Mouse (Mus musculus): ENCODE results near the gene Mt2. TPM values are rescaled to one million over a fixed set of nuclear protein-coding genes. Genes with fewer than 3 reads are reported as not detected.
A peak's percentile ranks its signal among the peaks of the same experiment; 100 is the strongest.

Mt2 gene
- total RNA-seq, 2 experiments from 2014 or later = 87.9 to 112 TPM

DNA sequence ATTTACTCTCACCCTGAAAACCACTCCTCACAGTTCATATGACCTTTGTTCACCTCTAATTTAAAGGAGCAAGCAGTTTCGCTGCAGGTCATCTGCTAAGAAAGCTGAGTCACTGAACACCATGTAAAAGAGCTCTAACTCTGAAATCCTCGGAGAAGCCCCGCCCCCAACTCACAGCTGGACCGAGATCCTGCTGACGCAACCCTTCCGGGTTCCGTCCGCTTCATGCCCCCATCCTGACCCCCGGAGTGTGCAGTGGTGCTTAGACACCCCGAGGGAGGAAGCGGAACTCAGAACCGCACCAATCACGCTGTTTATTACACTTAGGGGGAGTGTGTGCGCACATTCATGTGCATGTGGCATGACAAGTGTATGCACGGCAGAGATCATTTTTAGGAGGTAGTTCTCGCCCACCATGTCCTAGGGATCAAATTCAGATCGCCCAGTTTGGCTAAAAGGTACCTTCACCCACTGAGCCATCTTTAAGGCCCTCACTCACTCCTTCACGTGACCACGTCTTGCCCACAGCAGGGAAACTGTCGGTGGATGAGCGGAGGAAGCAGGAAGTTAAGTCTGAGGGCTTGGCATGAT is 18.7 kb downstream of the Mt2 start:
- peak; percentile 41 to 57 for DNase-seq

DNA sequence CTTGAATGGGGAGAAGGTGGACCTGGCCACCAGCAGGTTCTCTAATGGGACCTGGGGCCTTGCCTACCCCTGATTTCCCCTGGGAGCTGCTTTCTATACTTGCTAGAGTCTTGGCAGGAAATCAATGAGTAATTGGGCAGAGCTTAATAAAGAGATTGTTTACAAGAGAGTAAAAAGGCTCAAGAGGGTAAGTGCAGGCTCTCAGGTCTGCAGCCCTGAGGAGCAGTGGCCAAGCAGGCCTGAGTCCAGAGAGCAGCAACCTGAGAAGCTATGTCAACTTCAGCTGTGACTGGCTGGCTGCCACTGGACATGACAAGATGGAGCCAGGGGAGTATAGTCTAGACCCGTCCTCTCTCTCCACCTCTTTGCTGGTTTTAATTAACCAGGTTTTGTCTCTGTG is 20.5 kb downstream of the Mt2 start:
- no peak for DNase-seq
- intact Hi-C loops (cut with DNase I) = no loop called here

More for the DNA sequence above, 18.7 kb downstream of the Mt2 start:
- intact Hi-C loops (cut with DNase I) = no loop called here

DNA sequence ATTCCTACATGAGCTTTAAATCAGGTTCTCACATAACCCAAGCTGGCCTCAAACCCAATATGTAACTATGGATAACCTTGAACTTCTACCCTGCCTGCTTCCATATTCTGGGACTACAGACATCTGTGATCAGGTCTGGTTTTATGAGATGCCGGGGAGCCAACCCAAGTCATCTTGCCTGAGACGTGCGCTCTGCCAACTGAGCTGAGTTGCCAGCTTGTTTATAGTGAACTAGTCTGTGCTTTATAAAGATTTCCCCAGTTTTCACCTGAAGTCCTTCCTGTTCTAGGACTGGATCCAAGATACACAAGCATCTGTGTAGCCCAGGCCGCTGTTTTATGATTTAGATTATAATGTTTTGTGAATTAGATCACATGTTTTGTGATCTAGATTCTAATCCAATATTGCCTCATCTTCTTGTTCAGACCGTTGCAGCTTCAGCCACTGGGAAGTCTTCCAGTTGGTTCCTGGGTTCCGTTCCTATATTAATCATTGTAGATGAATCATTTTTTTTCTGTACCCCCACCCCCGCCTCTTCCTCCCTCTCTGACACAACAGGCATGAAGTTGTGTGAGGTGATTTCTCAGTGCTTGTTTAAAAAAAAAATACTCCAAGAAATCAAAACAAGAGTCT is 22.2 kb downstream of the Mt2 start:
- intact Hi-C loops (cut with DNase I) = no loop called here
- no peak for DNase-seq

DNA sequence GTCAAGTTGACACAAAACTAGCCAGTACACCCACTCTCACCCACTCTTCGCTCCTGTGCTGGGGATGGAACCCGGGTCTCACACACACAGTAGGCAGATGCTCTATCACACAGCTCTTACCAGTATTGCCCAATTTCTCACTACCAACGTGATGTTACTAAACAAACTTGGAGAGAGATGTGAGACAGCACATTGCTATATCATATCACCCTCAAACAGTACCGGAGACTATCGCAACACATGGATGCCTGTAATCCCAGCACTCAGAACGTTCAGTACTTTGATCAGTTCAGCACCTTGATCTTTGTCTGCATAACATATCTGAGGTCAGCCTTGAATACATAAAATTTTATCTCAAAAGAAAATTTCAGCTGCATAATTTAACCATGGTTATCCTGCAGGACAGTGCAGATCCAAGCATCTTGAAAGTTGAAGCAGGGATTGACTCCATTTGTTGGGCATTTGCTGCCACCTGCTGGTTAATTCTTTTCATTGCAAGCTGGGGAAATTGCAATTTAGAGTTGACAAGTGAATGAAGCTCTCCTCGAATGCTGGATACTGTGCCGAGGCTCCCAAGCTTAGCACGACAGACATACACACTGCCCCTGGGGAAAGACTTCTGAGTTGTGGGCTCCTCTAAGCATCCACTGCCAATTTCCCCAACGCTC is 26.9 kb downstream of the Mt2 start:
- intact Hi-C loops (cut with DNase I) = no loop called here
- DNase-seq = no peak

DNA sequence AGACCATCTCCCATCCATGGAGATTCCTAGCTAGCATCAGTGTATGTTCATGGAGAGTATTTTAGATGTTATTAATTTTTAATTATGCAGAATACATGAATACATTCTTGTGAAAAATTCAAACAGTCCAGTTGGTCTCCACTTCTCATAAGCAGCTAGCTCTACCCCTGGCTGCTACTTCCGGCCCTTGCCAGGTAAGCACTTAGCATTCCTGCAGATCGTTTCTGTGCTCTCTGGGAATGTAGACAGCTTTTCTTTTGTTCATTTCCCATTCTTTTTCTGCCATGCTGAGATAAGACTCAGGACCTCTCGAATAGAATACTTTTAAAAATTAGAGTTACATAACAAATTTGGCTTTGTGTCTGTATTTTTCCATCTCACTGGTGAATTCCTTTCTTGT is 31.6 kb downstream of the Mt2 start:
- DNase-seq = no peak
- intact Hi-C loops (cut with DNase I) = loop anchor here (5.0 to 10.0 kb wide), 2 partner anchors 107 to 549 kb away; partner anchors contain the start of gene Bbs2

DNA sequence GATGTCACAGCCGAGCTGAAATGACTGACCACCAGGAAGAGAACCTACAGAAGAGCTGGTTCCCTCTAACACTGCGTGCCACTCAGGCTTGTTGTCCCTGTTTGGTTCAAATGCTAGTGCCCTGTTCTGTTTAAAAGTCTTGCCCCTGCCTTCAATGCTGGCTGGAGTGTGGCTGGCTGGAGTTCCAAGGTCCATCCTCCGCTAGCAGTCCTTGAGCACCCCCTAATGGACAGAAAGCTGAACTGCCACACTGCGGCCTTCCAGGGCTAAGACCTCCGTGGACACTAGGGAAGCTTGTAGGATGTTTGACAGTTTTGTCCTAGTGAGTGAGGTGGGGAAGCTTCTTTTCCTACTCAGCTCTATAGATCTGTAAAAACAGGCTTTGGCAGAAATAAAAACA is 33.3 kb downstream of the Mt2 start:
- peak; percentile 57 to 70 for DNase-seq
- intact Hi-C loops (cut with DNase I) = loop anchor here (10.0 kb wide), 1 partner anchor 551 kb away; no protein-coding TSS in a partner anchor

DNA sequence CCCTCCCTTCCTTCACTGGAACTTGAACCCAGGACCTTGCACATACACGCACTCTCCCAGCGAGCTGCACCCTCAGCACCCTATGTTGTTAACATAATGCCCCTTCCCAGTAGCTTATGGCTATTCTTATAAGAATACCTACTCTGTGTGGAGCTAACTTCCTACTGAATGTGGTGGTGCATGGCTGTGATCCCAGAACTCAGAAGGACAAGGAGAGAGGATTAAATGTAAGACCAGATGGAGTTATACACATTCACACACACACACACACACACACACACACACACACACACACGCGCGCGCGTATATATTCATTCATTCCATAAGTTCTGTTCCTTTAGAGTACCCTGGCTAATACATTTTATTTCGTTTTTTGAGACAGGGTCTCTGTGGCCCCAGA is 33.8 kb downstream of the Mt2 start:
- intact Hi-C loops (cut with DNase I) = loop anchor here (10.0 kb wide), 1 partner anchor 551 kb away; no protein-coding TSS in a partner anchor
- DNase-seq = no peak

DNA sequence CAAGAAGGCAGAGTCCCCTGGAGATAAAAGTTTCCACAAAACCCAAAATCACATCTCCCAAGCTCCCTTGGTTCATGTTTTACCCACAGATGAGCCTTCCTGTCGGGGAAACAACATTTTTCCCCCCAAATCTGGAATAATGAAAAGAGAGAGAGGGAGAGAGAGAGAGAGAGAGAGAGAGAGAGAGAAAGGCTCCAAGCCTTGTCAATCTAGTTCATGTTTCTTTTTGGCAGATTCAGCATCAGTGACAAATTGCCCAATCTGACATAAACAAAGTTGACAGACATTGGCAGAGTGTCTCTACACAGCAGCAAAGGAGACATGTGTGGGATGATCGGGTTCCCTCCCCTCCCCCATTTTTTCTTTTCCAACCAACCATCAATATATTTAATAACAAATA is 35.0 kb downstream of the Mt2 start:
- no peak for DNase-seq
- intact Hi-C loops (cut with DNase I) = loop anchor here (10.0 kb wide), 1 partner anchor 553 kb away; no protein-coding TSS in a partner anchor

DNA sequence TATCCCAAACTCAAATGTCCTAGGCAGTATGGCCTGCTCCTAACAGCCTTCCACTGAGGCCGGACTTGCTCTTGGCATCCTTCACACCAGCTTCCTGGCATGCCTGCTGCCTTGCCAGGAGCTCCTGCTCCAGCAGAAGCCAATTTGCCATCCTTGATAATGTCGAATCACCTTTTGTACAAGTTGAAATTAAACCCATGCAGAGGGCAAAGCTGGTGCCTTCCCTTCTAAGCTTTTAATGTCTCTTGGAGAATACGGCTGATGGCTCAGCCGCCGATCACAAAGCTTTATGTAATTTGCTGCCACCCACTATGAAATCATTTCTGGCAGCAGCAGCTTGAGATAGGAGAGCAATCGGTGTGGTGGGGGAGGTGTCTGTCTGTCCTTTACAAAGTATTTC is 37.2 kb downstream of the Mt2 start:
- no peak for DNase-seq
- intact Hi-C loops (cut with DNase I) = loop anchor here (10.0 kb wide), 1 partner anchor 555 kb away; no protein-coding TSS in a partner anchor

DNA sequence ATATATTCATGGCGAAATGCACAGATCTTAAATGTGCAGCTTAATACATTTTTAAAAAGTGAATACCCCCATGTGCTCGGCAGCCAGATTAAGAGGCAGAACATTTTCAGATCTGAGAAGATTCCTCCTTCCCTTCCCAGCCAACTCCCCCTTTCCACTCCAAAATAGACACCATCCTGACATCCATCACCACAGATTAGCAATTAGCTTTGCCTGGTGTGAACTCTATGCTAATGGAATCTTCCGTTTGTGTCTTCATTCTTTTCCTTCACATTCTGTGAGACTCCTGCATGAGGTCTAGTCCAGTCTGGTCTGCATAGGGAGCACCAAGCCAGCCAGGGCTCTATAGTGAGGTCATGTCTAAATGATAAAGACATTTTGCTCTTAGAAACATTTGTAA is 37.8 kb downstream of the Mt2 start:
- no peak for DNase-seq
- intact Hi-C loops (cut with DNase I) = no loop called here

DNA sequence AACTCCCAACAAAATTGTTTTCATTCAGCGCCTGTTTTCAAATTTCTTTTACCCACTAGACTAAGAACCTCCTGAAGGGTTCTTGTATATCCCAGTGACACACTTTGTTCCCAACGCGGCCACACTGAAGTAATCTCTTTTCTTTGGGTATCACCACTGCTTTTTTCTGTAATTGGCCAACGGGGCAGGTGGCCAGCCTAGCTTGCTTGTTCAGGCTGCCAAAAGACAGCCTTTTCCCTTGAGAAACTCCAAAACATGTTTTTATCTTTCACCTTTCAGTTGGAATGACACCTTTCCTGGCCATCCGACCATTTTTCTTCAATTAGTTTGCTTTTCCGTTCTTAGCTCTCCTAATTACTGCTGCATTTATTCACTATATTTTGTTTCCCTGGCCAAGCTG is 41.4 kb downstream of the Mt2 start:
- DNase-seq = no peak
- intact Hi-C loops (cut with DNase I) = no loop called here

DNA sequence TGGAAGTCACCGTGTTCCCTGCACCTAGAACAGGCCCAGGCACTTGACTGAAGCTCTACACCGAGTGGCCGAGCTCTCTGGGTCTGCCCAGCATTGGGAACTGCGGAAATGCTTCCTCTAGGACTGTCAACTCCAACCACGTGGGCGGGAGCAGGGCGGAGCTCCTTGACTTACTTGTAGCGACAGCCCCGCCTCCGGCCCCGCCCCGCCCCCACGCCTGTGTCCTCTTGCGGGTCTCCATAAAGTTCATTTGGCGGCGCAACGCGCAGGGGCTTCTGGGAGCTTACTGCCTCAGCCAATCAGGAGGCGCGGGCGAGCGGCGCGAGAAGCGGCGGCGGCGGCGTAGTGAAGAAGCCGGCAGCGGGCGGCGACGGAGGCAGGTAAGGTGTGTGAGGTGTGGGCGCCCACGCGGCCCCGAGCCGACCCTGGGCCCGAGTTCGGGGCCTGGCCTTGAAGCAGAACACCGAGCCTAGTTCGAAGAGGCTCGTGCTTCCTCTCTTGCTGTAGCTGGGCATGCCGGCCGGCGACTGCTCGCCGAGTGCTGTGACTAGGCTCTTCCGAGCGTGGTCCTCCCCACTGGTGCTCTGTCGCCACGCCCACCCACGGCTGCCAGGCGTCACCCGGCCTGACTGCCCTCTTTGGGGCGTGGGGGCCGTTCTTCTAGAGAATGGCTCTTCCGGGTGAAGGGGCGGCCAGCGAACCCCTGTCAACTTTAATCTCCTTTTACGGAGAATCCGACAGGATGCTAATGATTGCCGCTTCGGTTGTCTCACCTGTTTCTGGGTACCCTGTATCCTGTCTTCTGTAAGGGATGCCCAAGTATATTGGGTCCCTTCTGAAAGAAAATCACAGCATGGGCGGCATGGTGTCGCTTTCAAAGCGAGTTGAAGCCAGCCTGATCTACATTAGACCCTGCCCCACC is 42.0 kb downstream of the Mt2 start, which contains the start of gene Nup93:
Nup93 (plus strand) TSS at position 313 of the 922 bp plus-strand sequence.
- DNase-seq = peak; percentile 97 to 98
- intact Hi-C loops (cut with DNase I) = loop anchor here (5.0 kb wide), 1 partner anchor 58 kb away; no protein-coding TSS in a partner anchor

Other genes starting within 250 kb of the Mt2 start
- gene Amfr, start 159.8 kb upstream of the Mt2 start, total RNA-seq (2021) = 10 to 100 TPM; 85.5 to 94.4 TPM
- 10 to 100 TPM in 1 of 2 experiments, 1 to 10 TPM in 1; 8.7 to 11.9 TPM for gene Nudt21, start 135.6 kb upstream of the Mt2 start, total RNA-seq (2021)
- gene Ogfod1, start 135.5 kb upstream of the Mt2 start, total RNA-seq (2021) = 10 to 100 TPM; 21.8 to 22.9 TPM
- gene Bbs2, start 73.7 kb upstream of the Mt2 start, total RNA-seq (2021) = 1 to 10 TPM; 2.3 to 3.0 TPM
- not detected for gene Mt4, start 35.5 kb upstream of the Mt2 start, total RNA-seq (2021)
- 1 to 10 TPM; 2.2 to 7.5 TPM for gene Mt3, start 20.1 kb upstream of the Mt2 start, total RNA-seq (2021)
- 100 to 1,000 TPM in 1 of 2 experiments, 10 to 100 TPM in 1; 99.6 to 103 TPM for gene Mt1, start 6.4 kb downstream of the Mt2 start, total RNA-seq (2021)
- gene Nup93, start 41.9 kb downstream of the Mt2 start, total RNA-seq (2021) = 1 to 10 TPM; 8.7 to 9.7 TPM
- gene Slc12a3, start 156.5 kb downstream of the Mt2 start, total RNA-seq (2021) = not detected
- 100 to 1,000 TPM in 1 of 2 experiments, 10 to 100 TPM in 1; 93.3 to 102 TPM for gene Herpud1, start 213.8 kb downstream of the Mt2 start, total RNA-seq (2021)

All from gastrocnemius, postnatal 36 days (tissue).